ENCODE assay signal across 8 mouse cellular contexts in the genomic region with DNA sequence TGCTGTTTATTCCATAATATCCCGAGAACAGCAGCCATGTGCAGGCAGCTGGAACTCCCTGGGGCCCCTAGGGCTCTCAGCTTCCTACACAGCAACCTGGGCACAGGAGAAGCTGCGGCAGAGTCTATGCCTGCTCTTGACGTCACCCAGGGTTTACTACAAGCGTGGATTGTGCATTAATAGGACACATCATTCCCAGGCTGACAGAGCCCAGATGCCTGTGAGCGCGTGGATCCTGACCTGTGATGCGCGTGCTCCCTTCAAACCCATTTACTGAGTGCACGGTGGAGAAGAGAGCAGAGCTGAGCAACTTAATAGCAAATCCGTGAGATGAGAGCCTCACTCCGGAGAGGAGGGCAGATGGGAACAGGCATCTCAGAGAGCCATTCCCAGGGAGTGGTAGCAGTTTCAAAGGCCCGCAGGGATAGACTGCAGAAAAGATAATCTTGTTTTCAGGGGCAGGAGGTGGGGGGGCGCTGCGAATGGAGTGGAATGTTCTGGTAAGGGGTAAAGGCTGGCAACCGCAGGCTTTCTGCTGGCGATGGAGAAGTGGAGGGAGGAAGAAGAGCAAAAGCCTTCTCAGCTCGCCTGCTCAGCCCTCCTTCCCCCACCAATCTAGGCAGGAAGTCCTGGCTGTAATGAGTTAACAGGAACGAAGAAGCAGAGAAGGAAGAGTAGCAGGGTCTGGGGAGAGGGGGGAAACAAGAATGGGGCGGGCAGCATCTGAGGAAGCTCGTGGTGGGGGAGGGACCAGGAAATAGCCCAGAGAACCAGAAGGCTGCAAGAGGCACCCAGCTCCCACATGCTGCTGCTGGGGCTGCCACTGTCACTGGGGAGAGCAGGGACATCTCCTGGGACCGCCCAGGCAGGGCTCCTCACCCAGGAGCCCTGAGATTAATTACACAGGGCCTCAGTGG. TPM values are rescaled to one million over a fixed set of nuclear protein-coding genes. Genes with fewer than 3 reads are reported as not detected.
DNase-seq lines count a peak whose midpoint lies in the region; ATAC-seq and TF ChIP-seq lines count a peak whose summit lies in the region.

No protein-coding gene starts in this region.

- peak overlapping the region; percentile 5; the same call in 1 of the 2 replicates for H3K4me3 ChIP-seq in intestine, postnatal 0 days (ENCODE audit: low read depth, low read length)
- peak overlapping the region; percentile 14 for H3K4me3 ChIP-seq in lung, embryonic 14.5 days (ENCODE audit: low read depth, low read length)

- peak; percentile 66 for DNase-seq in cerebellum, adult 11-12 months
- DNase-seq in cerebellum, adult 8-10 months: no peak
- DNase-seq in gastrocnemius, postnatal 25 days: peak; percentile 57
- peak; percentile 69 for DNase-seq in lung, embryonic 14.5 days
- DNase-seq in retina, embryonic 14.5 days (ENCODE audit: low spot score): peak; percentile 48

- H3K27me3 ChIP-seq in intestine, postnatal 0 days (replicated peaks; ENCODE audit: control insufficient read depth, insufficient read depth, low read length): no peaks in the 10 kb centered on the region
- H3K27me3 ChIP-seq in lung, embryonic 14.5 days (ENCODE audit: insufficient read depth, low read length): no peaks in the 10 kb centered on the region

- no peak for TF ChIP-seq CTCF in intestine, postnatal 0 days (IDR thresholded peaks at IDR 0.05; ENCODE audit: low read depth)
- TF ChIP-seq CTCF in lung, embryonic 14.5 days (IDR thresholded peaks at IDR 0.05; ENCODE audit: low read depth): no peak

- peak overlapping the region; percentile 46 for H3K4me2 ChIP-seq in intestine, postnatal 0 days (replicated peaks; ENCODE audit: low read depth)
- peak overlapping the region; percentile 55 for H3K4me2 ChIP-seq in lung, embryonic 14.5 days

- H3K36me3 ChIP-seq in intestine, postnatal 0 days (ENCODE audit: control insufficient read depth, insufficient read depth): peaks cover 5% of the 10 kb centered on the region; the same call in 1 of the 2 replicates
- H3K36me3 ChIP-seq in lung, embryonic 14.5 days (ENCODE audit: insufficient read depth): 0 out of 2 replicates have a peak, but pooled peaks cover 6% of the 10 kb centered on the region

- peaks cover 21% of the 10 kb centered on the region for H3K4me1 ChIP-seq in intestine, postnatal 0 days (replicated peaks; ENCODE audit: control insufficient read depth, insufficient read depth, low read length)
- peaks cover 37% of the 10 kb centered on the region for H3K4me1 ChIP-seq in lung, embryonic 14.5 days (ENCODE audit: insufficient read depth)

- no peak overlapping the region for H3K9ac ChIP-seq in intestine, postnatal 0 days (ENCODE audit: low read depth, low read length)
- H3K9ac ChIP-seq in lung, embryonic 14.5 days: peak overlapping the region; percentile 38; the same call in 1 of the 2 replicates

- no peaks in the 10 kb centered on the region for H3K9me3 ChIP-seq in intestine, postnatal 0 days (ENCODE audit: control insufficient read depth)
- H3K9me3 ChIP-seq in lung, embryonic 14.5 days (ENCODE audit: low read depth, low read length): no peaks in the 10 kb centered on the region

- peak overlapping the region; percentile 57 for H3K27ac ChIP-seq in intestine, postnatal 0 days (ENCODE audit: low read depth, low read length)
- H3K27ac ChIP-seq in lung, embryonic 14.5 days (ENCODE audit: low read depth): peak overlapping the region; percentile 79

- WGBS in intestine, postnatal 0 days: 30% methylated on average over 21 of the region's 21 CpGs
- 21% methylated on average over 21 of the region's 21 CpGs for WGBS in lung, embryonic 14.5 days

- ATAC-seq in activated CD4-positive, CD25-positive, alpha-beta regulatory T cell, adult 4 months: peak; percentile 9
- no peak for ATAC-seq in intestine, postnatal 0 days
- peak; percentile 14; the same call in 1 of the 2 replicates for ATAC-seq in lung, embryonic 14.5 days (ENCODE audit: insufficient read depth)
- no peak for ATAC-seq in megakaryocyte-erythroid progenitor cell, adult 5-6 weeks (replicated peaks; ENCODE audit: low FRiP score, low TSS enrichment, poor library complexity, severe bottlenecking)

RNA-seq across cellular contexts. Expression of a gene that starts 4.0 kb away (rescaled TPM):
- 100 to 1,000 TPM in 1 of 2 experiments, 10 to 100 TPM in 1; 83.4 to 101 TPM for polyA plus RNA-seq in activated CD4-positive, CD25-positive, alpha-beta regulatory T cell, adult 4 months (2017; shearing (Covaris generic))
- total RNA-seq in gastrocnemius, postnatal 25 days (2021): 10 to 100 TPM; 39.2 to 47.9 TPM
- polyA plus RNA-seq in intestine, postnatal 0 days (2015; fragmentation: Nextera tagmentation; extraction: Ambion mirVana): 14.4 and 18.5 TPM in 2 replicates
- 19.4 and 23.0 TPM in 2 replicates for polyA plus RNA-seq in lung, embryonic 14.5 days (2014; fragmentation: Nextera tagmentation; extraction: Ambion mirVana)
- total RNA-seq in megakaryocyte-erythroid progenitor cell, adult 5-6 weeks (2014; fragmentation: Nextera tagmentation): 103 and 118 TPM in 2 replicates
- total RNA-seq in megakaryocyte-erythroid progenitor cell, adult 5-6 weeks (2017): 81.8 and 93.1 TPM in 2 replicates

RNA-seq across cellular contexts. Expression of a gene that starts 19.1 kb away (rescaled TPM):
- polyA plus RNA-seq in activated CD4-positive, CD25-positive, alpha-beta regulatory T cell, adult 4 months (2017; shearing (Covaris generic)): 1 to 10 TPM; 1.5 to 2.1 TPM
- total RNA-seq in gastrocnemius, postnatal 25 days (2021): under 1 TPM; 0.33 to 0.64 TPM
- 2.0 and 2.4 TPM in 2 replicates for polyA plus RNA-seq in intestine, postnatal 0 days (2015; fragmentation: Nextera tagmentation; extraction: Ambion mirVana)
- 2.4 and 2.8 TPM in 2 replicates for polyA plus RNA-seq in lung, embryonic 14.5 days (2014; fragmentation: Nextera tagmentation; extraction: Ambion mirVana)
- total RNA-seq in megakaryocyte-erythroid progenitor cell, adult 5-6 weeks (2014; fragmentation: Nextera tagmentation): 1.0 and 2.2 TPM in 2 replicates
- 0.61 TPM in 1 of 2 replicates, not detected in the other for total RNA-seq in megakaryocyte-erythroid progenitor cell, adult 5-6 weeks (2017)

RNA-seq across cellular contexts. Expression of a gene that starts 33.0 kb away (rescaled TPM):
- 10 to 100 TPM in 1 of 2 experiments, 1 to 10 TPM in 1; 8.8 to 11.4 TPM for polyA plus RNA-seq in activated CD4-positive, CD25-positive, alpha-beta regulatory T cell, adult 4 months (2017; shearing (Covaris generic))
- 1 to 10 TPM; 3.4 to 3.9 TPM for total RNA-seq in gastrocnemius, postnatal 25 days (2021)
- polyA plus RNA-seq in intestine, postnatal 0 days (2015; fragmentation: Nextera tagmentation; extraction: Ambion mirVana): 18.1 and 18.5 TPM in 2 replicates
- 10.6 and 11.1 TPM in 2 replicates for polyA plus RNA-seq in lung, embryonic 14.5 days (2014; fragmentation: Nextera tagmentation; extraction: Ambion mirVana)
- 5.9 and 27.6 TPM in 2 replicates for total RNA-seq in megakaryocyte-erythroid progenitor cell, adult 5-6 weeks (2014; fragmentation: Nextera tagmentation)
- 7.0 and 8.6 TPM in 2 replicates for total RNA-seq in megakaryocyte-erythroid progenitor cell, adult 5-6 weeks (2017)

Comparison
In these comparisons a context has a peak if more than half of its experiments do, and no peak if none do; other contexts are left out.
1. ATAC-seq: peak in activated CD4-positive, CD25-positive, alpha-beta regulatory T cell, adult 4 months (single experiment) and lung, embryonic 14.5 days (single experiment); none in intestine, postnatal 0 days (single experiment) and megakaryocyte-erythroid progenitor cell, adult 5-6 weeks (single experiment).